Mouse (Mus musculus) hindbrain, embryonic 12.5 days (tissue): ENCODE data around the gene Sparc. TPM values are rescaled to one million over a fixed set of nuclear protein-coding genes. Genes with fewer than 3 reads are reported as not detected.

Source experiments
- ATAC-seq: fragments of 200-750 bp; cut with Nextera tagmentation; 2 replicates; pipeline ENCODE4 v1.8.0; 2017; ENCODE audit warnings: moderate TSS enrichment; ENCODE audit not compliant: low FRiP score
- H3K27ac ChIP-seq: fragments of 300-500 bp; sonication (generic); 2 replicates; pipeline ENCODE4 v1.5.1; 2016; ENCODE audit warnings: mild to moderate bottlenecking
- H3K27me3 ChIP-seq: fragments of 300-500 bp; sonication (generic); 2 replicates; pipeline ENCODE4 v1.6.1; 2016; ENCODE audit warnings: mild to moderate bottlenecking
- H3K36me3 ChIP-seq: fragments of 300-500 bp; sonication (generic); 2 replicates; pipeline ENCODE4 v1.6.1; 2016; ENCODE audit warnings: mild to moderate bottlenecking
- H3K4me1 ChIP-seq: fragments of 300-500 bp; sonication (generic); 2 replicates; pipeline ENCODE4 v1.6.1; 2016
- H3K4me2 ChIP-seq: fragments of 300-500 bp; sonication (generic); replicated peaks from 2 replicates; pipeline ENCODE4 v1.6.1; 2016; ENCODE audit warnings: mild to moderate bottlenecking
- H3K4me3 ChIP-seq: fragments of 300-500 bp; sonication (generic); 2 replicates; pipeline ENCODE4 v1.5.1; 2016; ENCODE audit warnings: mild to moderate bottlenecking
- H3K9ac ChIP-seq: fragments of 300-500 bp; sonication (generic); 2 replicates; pipeline ENCODE4 v1.6.1; 2016; ENCODE audit warnings: mild to moderate bottlenecking, moderate library complexity
- H3K9me3 ChIP-seq: fragments of 300-500 bp; sonication (generic); replicated peaks from 2 replicates; pipeline ENCODE4 v1.6.1; 2016; ENCODE audit warnings: mild to moderate bottlenecking
- WGBS: fragments of 180-500 bp; shearing (Covaris S2); methylation state at CpG from one replicate; pipeline ENCODE4 v1.1.7; 2016; 5-methylcytosine and 5-hydroxymethylcytosine counted together
- polyA plus RNA-seq: library from polyadenylated mRNA; unstranded; fragments of >200 nt; fragmentation: Nextera tagmentation; extraction: Ambion mirVana; gene quantifications from 2 replicates; pipeline ENCODE4 v1.2.1, GENCODE M21; 2016

Gene Sparc
- polyA plus RNA-seq, 1 experiment from 2014 or later = 743 TPM

GRCm38 (mm10) chr11:55414314-55414713, 8.7 kb downstream of the Sparc start:
- Histone ChIP-seq H3K27me3 (no peaks in the 10 kb centered on the region), H3K27ac (no peak overlapping the region), H3K4me2 (no peak overlapping the region), H3K4me3 (no peak overlapping the region), H3K9ac (no peak overlapping the region), H3K4me1 (peaks cover 34% of the 10 kb centered on the region), H3K36me3 (peaks cover 11% of the 10 kb centered on the region), H3K9me3 (no peaks in the 10 kb centered on the region)
- no peak for ATAC-seq
- WGBS = 68% methylated on average over 5 of the region's 5 CpGs

- Histone ChIP-seq H3K9me3 (no peaks in the 10 kb centered on the region), H3K4me3 (no peak overlapping the region), H3K27ac (no peak overlapping the region), H3K4me2 (no peak overlapping the region), H3K27me3 (no peaks in the 10 kb centered on the region), H3K36me3 (peaks cover 19% of the 10 kb centered on the region), H3K9ac (no peak overlapping the region), H3K4me1 (peaks cover 25% of the 10 kb centered on the region)
- ATAC-seq = no peak
- 94% methylated on average over 2 of the region's 2 CpGs for whole genome bisulfite sequencing
These were observed 9.6 kb downstream of the Sparc start for GRCm38 (mm10) chr11:55413416-55413796.

- H3K9me3 ChIP-seq = no peaks in the 10 kb centered on the region
- WGBS = 90% methylated on average over 10 of the region's 10 CpGs
- H3K4me2 ChIP-seq = no peak overlapping the region
- H3K36me3 ChIP-seq = peaks cover 25% of the 10 kb centered on the region
- no peak overlapping the region for H3K9ac ChIP-seq
- no peak overlapping the region for H3K27ac ChIP-seq
- H3K27me3 ChIP-seq = no peaks in the 10 kb centered on the region
- no peak overlapping the region for H3K4me3 ChIP-seq
- ATAC-seq = no peak
- peaks cover 21% of the 10 kb centered on the region for H3K4me1 ChIP-seq
These were observed 10.1 kb downstream of the Sparc start for GRCm38 (mm10) chr11:55412680-55413415.

- WGBS = 80% methylated on average over 7 of the region's 7 CpGs
- no peak overlapping the region for H3K9ac ChIP-seq
- H3K4me1 ChIP-seq = peaks cover 14% of the 10 kb centered on the region
- H3K36me3 ChIP-seq = peaks cover 32% of the 10 kb centered on the region
- no peak overlapping the region for H3K4me2 ChIP-seq
- ATAC-seq = no peak
- H3K27ac ChIP-seq = no peak overlapping the region
- H3K9me3 ChIP-seq = no peaks in the 10 kb centered on the region
- no peaks in the 10 kb centered on the region for H3K27me3 ChIP-seq
- H3K4me3 ChIP-seq = no peak overlapping the region
These were observed 10.9 kb downstream of the Sparc start for GRCm38 (mm10) chr11:55412034-55412433.

- Histone ChIP-seq H3K4me2 (no peak overlapping the region), H3K27me3 (no peaks in the 10 kb centered on the region), H3K36me3 (peaks cover 47% of the 10 kb centered on the region), H3K9me3 (no peaks in the 10 kb centered on the region), H3K27ac (no peak overlapping the region), H3K4me1 (peaks cover 9% of the 10 kb centered on the region), H3K4me3 (no peak overlapping the region), H3K9ac (no peak overlapping the region)
- 67% methylated on average over 3 of the region's 3 CpGs for WGBS
- no peak for ATAC-seq
These were observed 12.5 kb downstream of the Sparc start for GRCm38 (mm10) chr11:55410502-55410901.

GRCm38 (mm10) chr11:55410005-55410404, 13.0 kb downstream of the Sparc start:
- H3K9me3 ChIP-seq = no peaks in the 10 kb centered on the region
- H3K4me3 ChIP-seq = no peak overlapping the region
- H3K4me1 ChIP-seq = peaks cover 6% of the 10 kb centered on the region
- H3K9ac ChIP-seq = no peak overlapping the region
- no peak overlapping the region for H3K4me2 ChIP-seq
- H3K36me3 ChIP-seq = peaks cover 51% of the 10 kb centered on the region
- H3K27ac ChIP-seq = no peak overlapping the region
- WGBS = 80% methylated on average over 3 of the region's 3 CpGs
- no peak for ATAC-seq
- H3K27me3 ChIP-seq = no peaks in the 10 kb centered on the region

- peaks cover 3% of the 10 kb centered on the region; the same call in 1 of the 2 replicates for H3K4me1 ChIP-seq
- H3K9ac ChIP-seq = no peak overlapping the region
- no peaks in the 10 kb centered on the region for H3K27me3 ChIP-seq
- ATAC-seq = no peak
- H3K9me3 ChIP-seq = no peaks in the 10 kb centered on the region
- 91% methylated on average over 4 of the region's 4 CpGs for WGBS
- H3K36me3 ChIP-seq = peaks cover 73% of the 10 kb centered on the region
- H3K27ac ChIP-seq = 0 out of 2 replicates have a peak overlapping the region, but pooled peaks have one; percentile 30
- no peak overlapping the region for H3K4me2 ChIP-seq
- no peak overlapping the region for H3K4me3 ChIP-seq
These were observed 15.8 kb downstream of the Sparc start for GRCm38 (mm10) chr11:55407133-55407532.

- H3K9ac ChIP-seq = no peak overlapping the region
- no peak for ATAC-seq
- H3K9me3 ChIP-seq = no peaks in the 10 kb centered on the region
- no peaks in the 10 kb centered on the region for H3K27me3 ChIP-seq
- no peak overlapping the region for H3K4me2 ChIP-seq
- no peak overlapping the region for H3K4me3 ChIP-seq
- no peaks in the 10 kb centered on the region for H3K4me1 ChIP-seq
- H3K27ac ChIP-seq = peak overlapping the region; percentile 48; the same call in 1 of the 2 replicates
- peaks cover 83% of the 10 kb centered on the region for H3K36me3 ChIP-seq
- WGBS = 82% methylated on average over 8 of the region's 8 CpGs
These were observed 17.1 kb downstream of the Sparc start for GRCm38 (mm10) chr11:55405601-55406469.

GRCm38 (mm10) chr11:55404659-55405457, 18.1 kb downstream of the Sparc start:
- Histone ChIP-seq H3K4me2 (no peak overlapping the region), H3K4me3 (no peak overlapping the region), H3K27ac (no peak overlapping the region), H3K9ac (no peak overlapping the region), H3K27me3 (no peaks in the 10 kb centered on the region), H3K4me1 (no peaks in the 10 kb centered on the region), H3K36me3 (peaks cover 83% of the 10 kb centered on the region), H3K9me3 (no peaks in the 10 kb centered on the region)
- no peak for ATAC-seq
- 89% methylated on average over 9 of the region's 9 CpGs for WGBS

- ATAC-seq = no peak
These were observed 22.1 kb downstream of the Sparc start for GRCm38 (mm10) chr11:55400863-55401262.

GRCm38 (mm10) chr11:55398371-55398770, 24.6 kb downstream of the Sparc start:
- H3K27ac ChIP-seq = no peak overlapping the region
- no peaks in the 10 kb centered on the region for H3K27me3 ChIP-seq
- 95% methylated on average over 8 of the region's 8 CpGs for WGBS
- H3K4me3 ChIP-seq = no peak overlapping the region
- H3K9ac ChIP-seq = no peak overlapping the region
- no peaks in the 10 kb centered on the region for H3K9me3 ChIP-seq
- no peak for ATAC-seq
- H3K36me3 ChIP-seq = peaks cover 53% of the 10 kb centered on the region
- H3K4me1 ChIP-seq = no peaks in the 10 kb centered on the region
- no peak overlapping the region for H3K4me2 ChIP-seq

More at GRCm38 (mm10) chr11:55400863-55401262, 22.1 kb downstream of the Sparc start:
- Histone ChIP-seq H3K4me3 (no peak overlapping the region), H3K9ac (no peak overlapping the region), H3K27ac (no peak overlapping the region), H3K36me3 (peaks cover 66% of the 10 kb centered on the region), H3K4me2 (no peak overlapping the region), H3K9me3 (no peaks in the 10 kb centered on the region), H3K4me1 (no peaks in the 10 kb centered on the region), H3K27me3 (no peaks in the 10 kb centered on the region)
- 91% methylated on average over 2 of the region's 2 CpGs for WGBS

- 93% methylated on average over 9 of the region's 9 CpGs for WGBS
- Histone ChIP-seq H3K36me3 (peaks cover 46% of the 10 kb centered on the region), H3K4me2 (no peak overlapping the region), H3K9me3 (no peaks in the 10 kb centered on the region), H3K4me3 (no peak overlapping the region), H3K27me3 (no peaks in the 10 kb centered on the region), H3K27ac (no peak overlapping the region), H3K9ac (no peak overlapping the region), H3K4me1 (no peaks in the 10 kb centered on the region)
- ATAC-seq = no peak
These were observed 25.5 kb downstream of the Sparc start for GRCm38 (mm10) chr11:55397441-55397840.
